Mouse (Mus musculus) stomach, embryonic 16.5 days (tissue): ENCODE measurements around the gene Nhlrc3. TPM values are rescaled to one million over a fixed set of nuclear protein-coding genes. Genes with fewer than 3 reads are reported as not detected.
A peak's percentile ranks its signal among the peaks of the same experiment; 100 is the strongest.

ENCODE experiments used
- ATAC-seq: fragments of 200-750 bp; cut with Nextera tagmentation; 2 replicates; pipeline ENCODE4 v1.8.0; 2017; ENCODE audit warnings: moderate number of reproducible peaks, moderate TSS enrichment; ENCODE audit not compliant: insufficient read depth, low FRiP score
- H3K27ac ChIP-seq: fragments of 300-500 bp; sonication (generic); 2 replicates; pipeline ENCODE4 v1.5.1; 2014; ENCODE audit warnings: low read length
- H3K27me3 ChIP-seq: fragments of 300-500 bp; sonication (generic); 2 replicates; pipeline ENCODE4 v1.6.1; 2014; ENCODE audit warnings: low read length, control low read depth, mixed read lengths; ENCODE audit not compliant: control insufficient read depth, insufficient read depth
- H3K36me3 ChIP-seq: fragments of 300-500 bp; sonication (generic); 2 replicates; pipeline ENCODE4 v1.6.1; 2014; ENCODE audit warnings: low read length; ENCODE audit not compliant: control insufficient read depth, insufficient read depth
- H3K4me1 ChIP-seq: fragments of 300-500 bp; sonication (generic); 2 replicates; pipeline ENCODE4 v1.6.1; 2014; ENCODE audit warnings: low read length, control low read depth, mixed read lengths; ENCODE audit not compliant: control insufficient read depth, insufficient read depth
- H3K4me2 ChIP-seq: fragments of 300-500 bp; sonication (generic); 2 replicates; pipeline ENCODE4 v1.6.1; 2014; ENCODE audit warnings: low read depth, low read length, mixed read lengths
- H3K4me3 ChIP-seq: fragments of 300-500 bp; sonication (generic); replicated peaks from 2 replicates; pipeline ENCODE4 v1.5.1; 2014; ENCODE audit warnings: mild to moderate bottlenecking, low read length
- H3K9ac ChIP-seq: fragments of 300-500 bp; sonication (generic); 2 replicates; pipeline ENCODE4 v1.6.1; 2014; ENCODE audit warnings: low read length
- H3K9me3 ChIP-seq: fragments of 300-500 bp; sonication (generic); replicated peaks from 2 replicates; pipeline ENCODE4 v1.6.1; 2016; ENCODE audit warnings: low read length, control low read depth; ENCODE audit not compliant: control insufficient read depth
- WGBS: fragments of 180-500 bp; shearing (Covaris S2); extraction: QIAGEN DNeasy Blood & Tissue Kit; methylation state at CpG from one replicate; pipeline ENCODE4 v1.1.7; 2014; 5-methylcytosine and 5-hydroxymethylcytosine counted together
- polyA plus RNA-seq: library from polyadenylated mRNA; unstranded; fragments of >200 nt; fragmentation: Nextera tagmentation; extraction: Ambion mirVana; gene quantifications from 2 replicates; pipeline ENCODE4 v1.2.1, GENCODE M21; 2015

Gene Nhlrc3
- polyA plus RNA-seq, 1 experiment from 2014 or later, result 11.8 TPM

DNA sequence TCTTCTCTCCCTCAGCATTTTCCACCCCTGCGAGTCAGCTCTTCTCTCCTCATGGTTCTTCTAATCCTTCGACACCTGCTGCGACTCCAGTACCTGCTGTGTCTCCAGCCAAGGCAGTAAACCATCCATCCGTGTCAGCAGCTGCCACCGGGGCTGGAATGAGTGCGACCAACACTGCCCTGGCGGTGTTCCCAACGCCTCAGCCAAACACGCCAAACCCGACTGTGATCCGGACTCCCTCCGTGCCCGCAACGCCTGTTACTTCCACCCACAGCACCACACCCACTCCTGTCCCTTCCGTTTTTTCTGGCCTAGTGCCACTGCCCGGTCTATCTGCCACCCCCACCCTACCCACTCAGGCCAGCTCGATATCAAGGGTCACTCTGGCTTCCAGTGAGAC lies 14.3 kb upstream of the Nhlrc3 start:
- H3K27ac ChIP-seq, result no peak overlapping the region
- no peak overlapping the region for H3K9ac ChIP-seq
- peaks cover 39% of the 10 kb centered on the region for H3K36me3 ChIP-seq
- H3K27me3 ChIP-seq, result no peaks in the 10 kb centered on the region
- no peak overlapping the region for H3K4me3 ChIP-seq
- 0 out of 2 replicates have a peak, but pooled peaks have one; percentile 21 for ATAC-seq
- 90% methylated on average over 17 of the region's 17 CpGs for WGBS
- no peaks in the 10 kb centered on the region for H3K9me3 ChIP-seq
- no peaks in the 10 kb centered on the region for H3K4me1 ChIP-seq
- no peak overlapping the region for H3K4me2 ChIP-seq

GRCm38 (mm10) chr3:53475889-53476288 lies 12.8 kb upstream of the Nhlrc3 start:
- H3K36me3 ChIP-seq, result peaks cover 38% of the 10 kb centered on the region
- H3K4me1 ChIP-seq, result no peaks in the 10 kb centered on the region
- H3K4me3 ChIP-seq, result no peak overlapping the region
- H3K27ac ChIP-seq, result no peak overlapping the region
- no peaks in the 10 kb centered on the region for H3K27me3 ChIP-seq
- H3K4me2 ChIP-seq, result no peak overlapping the region
- H3K9me3 ChIP-seq, result no peaks in the 10 kb centered on the region
- ATAC-seq, result peak; percentile 61; the same call in 1 of the 2 replicates
- 49% methylated on average over 6 of the region's 6 CpGs for WGBS
- H3K9ac ChIP-seq, result no peak overlapping the region

DNA sequence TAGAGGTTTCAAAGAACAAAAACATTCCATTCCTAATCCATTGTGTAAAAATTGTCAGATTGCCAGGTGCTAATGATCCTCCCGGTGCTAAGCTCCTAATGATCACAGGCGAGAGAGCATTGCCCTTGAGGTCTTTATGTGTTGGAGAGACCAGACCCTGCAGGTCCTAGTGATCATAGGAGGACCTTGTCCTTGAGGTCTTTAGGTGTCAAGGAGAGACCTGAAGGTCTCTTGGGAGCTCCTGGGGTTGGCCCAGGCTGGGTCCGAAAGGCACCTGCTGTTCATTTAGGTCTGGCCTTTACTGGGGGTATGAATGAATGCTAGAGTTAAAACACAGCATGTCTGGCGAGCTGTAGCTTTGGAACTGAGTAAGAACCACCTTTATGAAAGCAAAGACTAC lies 11.0 kb upstream of the Nhlrc3 start:
- no peaks in the 10 kb centered on the region for H3K27me3 ChIP-seq
- H3K4me2 ChIP-seq, result no peak overlapping the region
- H3K9ac ChIP-seq, result no peak overlapping the region
- 72% methylated on average over 4 of the region's 4 CpGs for WGBS
- H3K9me3 ChIP-seq, result no peaks in the 10 kb centered on the region
- H3K36me3 ChIP-seq, result peaks cover 29% of the 10 kb centered on the region
- no peak overlapping the region for H3K4me3 ChIP-seq
- no peaks in the 10 kb centered on the region for H3K4me1 ChIP-seq
- no peak for ATAC-seq
- H3K27ac ChIP-seq, result no peak overlapping the region

DNA sequence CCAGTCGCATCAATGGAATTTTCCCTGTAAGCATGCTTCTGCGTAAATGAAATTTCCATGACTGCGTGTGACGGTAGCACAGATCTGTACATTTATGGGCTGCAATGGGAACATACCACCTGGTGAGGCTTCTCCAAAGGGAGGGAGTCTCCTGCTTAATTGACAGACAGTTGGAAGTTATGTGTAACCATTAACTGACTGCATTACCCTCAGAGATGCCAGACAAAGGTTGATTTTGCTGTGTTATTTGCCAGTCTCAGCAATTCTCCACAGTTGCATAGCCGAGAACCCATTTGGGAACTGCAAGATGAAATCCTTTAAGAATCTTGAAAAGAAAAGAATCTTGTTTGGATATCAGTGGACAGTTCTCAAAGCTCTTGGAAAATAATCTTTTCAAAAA lies 8.9 kb upstream of the Nhlrc3 start:
- Histone ChIP-seq H3K27me3 (no peaks in the 10 kb centered on the region), H3K4me2 (no peak overlapping the region), H3K27ac (no peak overlapping the region), H3K9me3 (no peaks in the 10 kb centered on the region), H3K4me1 (no peaks in the 10 kb centered on the region), H3K4me3 (no peak overlapping the region), H3K36me3 (peaks cover 24% of the 10 kb centered on the region), H3K9ac (no peak overlapping the region)
- 95% methylated on average over 5 of the region's 5 CpGs for WGBS
- ATAC-seq, result no peak

DNA sequence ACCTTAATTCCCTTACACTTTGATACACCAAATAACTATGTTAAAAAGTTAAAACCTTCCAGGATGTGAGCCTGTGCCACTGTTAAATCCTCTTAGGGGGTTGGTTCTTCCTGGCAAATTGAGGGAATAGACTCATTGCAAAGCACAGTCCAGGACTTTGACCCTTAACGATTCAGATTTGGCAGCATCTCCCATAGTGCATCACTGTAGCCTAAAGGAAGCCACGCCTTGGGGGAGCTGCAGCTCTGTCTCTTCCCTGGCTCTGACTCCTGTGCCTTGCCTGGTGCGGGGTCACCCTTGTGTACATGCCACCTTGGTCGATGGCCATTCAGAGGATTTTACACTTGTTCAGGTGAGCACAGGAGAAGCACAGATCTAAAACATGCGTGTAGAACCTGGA lies 6.5 kb upstream of the Nhlrc3 start:
- Histone ChIP-seq H3K4me1 (peaks cover 13% of the 10 kb centered on the region), H3K27ac (no peak overlapping the region), H3K4me2 (no peak overlapping the region), H3K27me3 (no peaks in the 10 kb centered on the region), H3K9ac (no peak overlapping the region), H3K36me3 (peaks cover 17% of the 10 kb centered on the region), H3K4me3 (no peak overlapping the region), H3K9me3 (no peaks in the 10 kb centered on the region)
- 83% methylated on average over 5 of the region's 5 CpGs for WGBS
- ATAC-seq, result no peak

- WGBS, result 72% methylated on average over 5 of the region's 5 CpGs
- peaks cover 14% of the 10 kb centered on the region for H3K4me1 ChIP-seq
- H3K9ac ChIP-seq, result no peak overlapping the region
- no peak for ATAC-seq
- H3K36me3 ChIP-seq, result peaks cover 3% of the 10 kb centered on the region; the same call in 1 of the 2 replicates
- no peaks in the 10 kb centered on the region for H3K9me3 ChIP-seq
- H3K4me3 ChIP-seq, result no peak overlapping the region
- H3K27me3 ChIP-seq, result no peaks in the 10 kb centered on the region
- no peak overlapping the region for H3K4me2 ChIP-seq
- no peak overlapping the region for H3K27ac ChIP-seq
Measured at GRCm38 (mm10) chr3:53467356-53467755, 4.2 kb upstream of the Nhlrc3 start.

DNA sequence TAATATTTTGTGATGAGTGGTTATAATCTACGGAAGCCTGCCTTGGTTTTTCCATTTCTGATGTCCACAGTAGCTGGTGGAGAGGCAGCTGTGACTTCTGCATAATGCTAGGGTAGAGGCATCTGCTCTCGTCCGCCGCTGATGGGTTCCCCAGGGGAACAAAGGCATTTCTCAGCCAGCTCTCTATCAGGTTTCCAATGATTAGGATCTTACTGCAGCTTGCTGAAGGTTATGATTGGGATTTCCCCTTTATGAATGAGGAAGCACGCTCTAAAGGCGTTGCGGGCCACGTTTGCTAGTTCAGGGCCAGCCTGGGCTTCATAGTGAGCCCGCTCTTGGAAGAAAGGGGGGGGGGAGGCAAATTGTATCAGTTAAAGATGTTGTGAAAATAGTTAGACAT lies 3.3 kb upstream of the Nhlrc3 start:
- Histone ChIP-seq H3K27me3 (no peaks in the 10 kb centered on the region), H3K9me3 (no peaks in the 10 kb centered on the region), H3K4me2 (peak overlapping the region; percentile 20; the same call in 1 of the 2 replicates), H3K36me3 (peaks cover 3% of the 10 kb centered on the region; the same call in 1 of the 2 replicates), H3K27ac (no peak overlapping the region), H3K4me1 (peaks cover 18% of the 10 kb centered on the region), H3K4me3 (no peak overlapping the region), H3K9ac (no peak overlapping the region)
- ATAC-seq, result no peak
- WGBS, result 64% methylated on average over 9 of the region's 9 CpGs

- 31% methylated on average over 6 of the region's 6 CpGs for whole genome bisulfite sequencing
- Histone ChIP-seq H3K36me3 (no peaks in the 10 kb centered on the region), H3K9ac (peak overlapping the region; percentile 44; the same call in 1 of the 2 replicates), H3K27me3 (no peaks in the 10 kb centered on the region), H3K4me1 (peaks cover 18% of the 10 kb centered on the region), H3K27ac (no peak overlapping the region), H3K4me3 (peak overlapping the region; percentile 25), H3K9me3 (no peaks in the 10 kb centered on the region), H3K4me2 (peak overlapping the region; percentile 78)
- ATAC-seq, result no peak
Measured at GRCm38 (mm10) chr3:53465330-53465729, 2.2 kb upstream of the Nhlrc3 start.

GRCm38 (mm10) chr3:53464146-53464698 lies 1.1 kb upstream of the Nhlrc3 start:
- Histone ChIP-seq H3K27ac (0 out of 2 replicates have a peak overlapping the region, but pooled peaks have one; percentile 19), H3K4me2 (peak overlapping the region; percentile 78), H3K4me1 (peaks cover 18% of the 10 kb centered on the region), H3K9ac (peak overlapping the region; percentile 87), H3K9me3 (no peaks in the 10 kb centered on the region), H3K27me3 (no peaks in the 10 kb centered on the region), H3K36me3 (no peaks in the 10 kb centered on the region), H3K4me3 (peak overlapping the region; percentile 74)
- under 1% methylated on average over 20 of the region's 20 CpGs for WGBS
- no peak for ATAC-seq
